Mouse (Mus musculus) ovary, postnatal 36 days (tissue): ENCODE data around the gene Ptar1.
A peak's percentile ranks its signal among the peaks of the same experiment; 100 is the strongest.

Experiments used
- DNase-seq: peaks from one replicate; pipeline ENCODE4 v3.0.0; 2022; ENCODE audit warnings: low spot score, mixed read lengths

Ptar1 gene

DNA sequence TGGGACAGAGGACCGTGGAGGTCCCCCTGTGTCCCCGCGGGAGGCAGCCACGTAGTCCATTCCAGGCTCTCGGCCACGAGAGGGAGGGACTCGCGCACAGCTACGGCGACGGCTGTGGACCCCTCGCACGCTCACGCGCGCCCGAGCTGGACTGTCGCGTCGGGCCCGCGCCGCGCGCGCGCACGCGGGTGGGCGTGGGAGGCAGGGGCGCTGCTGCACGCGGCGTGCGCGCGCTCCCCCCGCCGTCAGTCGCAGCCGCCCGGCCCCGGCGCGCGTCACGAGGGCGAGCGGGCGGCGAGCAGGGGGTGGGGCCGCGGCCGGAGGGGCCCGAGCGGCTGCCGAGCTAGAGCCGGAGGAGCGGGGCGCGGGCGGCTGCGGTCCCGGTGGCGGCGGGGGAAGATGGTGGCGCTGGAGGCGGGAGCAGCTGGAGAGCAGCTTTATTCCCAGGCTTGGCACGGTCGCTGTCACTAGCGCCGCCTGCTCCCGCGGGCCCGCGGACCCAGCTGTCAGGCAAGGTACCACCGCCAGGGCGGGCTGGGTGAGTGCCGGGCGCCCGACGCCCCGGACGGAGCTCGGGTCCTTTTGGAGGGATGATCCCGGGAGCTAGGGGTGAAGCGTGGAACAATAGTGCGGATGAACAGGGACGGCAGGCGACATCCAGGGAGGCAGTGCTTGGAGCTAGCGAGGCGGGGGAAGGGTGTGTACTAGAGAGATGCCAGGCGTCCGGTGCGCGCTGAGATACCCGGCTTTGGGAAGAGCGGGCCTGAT, 71.5 kb downstream of the Ptar1 start, which contains the start of gene Apba1:
Gene Apba1, plus strand, starts transcription at position 334 of the 768 bp plus-strand sequence.
- peak; percentile 66 for DNase-seq

DNA sequence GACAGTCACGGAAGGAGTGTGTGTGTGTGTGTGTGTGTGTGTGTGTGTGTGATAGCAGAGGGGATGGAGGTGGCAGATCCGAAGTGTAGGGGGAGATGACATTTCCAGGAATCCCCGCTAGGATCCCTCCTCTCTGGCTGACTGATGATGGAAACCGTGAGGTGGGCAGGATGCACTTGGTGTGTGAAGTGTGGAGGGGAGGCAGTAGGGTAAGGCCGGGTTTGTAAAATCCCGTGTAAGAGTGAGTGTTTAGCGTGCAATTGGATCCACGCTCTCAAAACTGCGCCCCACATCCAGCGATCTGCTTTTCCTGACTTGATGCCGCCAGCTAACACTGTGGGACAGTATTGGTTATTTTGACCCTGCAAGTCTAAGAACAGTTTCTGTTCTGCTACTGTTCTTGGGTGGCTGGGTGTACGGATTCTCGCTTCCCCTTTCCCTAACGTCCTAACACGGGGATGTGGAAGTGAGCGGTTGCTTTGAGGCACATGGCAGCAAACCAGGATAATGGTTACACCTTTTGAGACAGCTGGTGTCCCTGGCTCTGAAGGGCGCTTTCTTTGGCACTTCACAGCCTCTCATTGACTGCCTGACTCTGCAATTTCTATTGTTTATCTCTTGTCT, 72.2 kb downstream of the Ptar1 start:
- no peak for DNase-seq

DNA sequence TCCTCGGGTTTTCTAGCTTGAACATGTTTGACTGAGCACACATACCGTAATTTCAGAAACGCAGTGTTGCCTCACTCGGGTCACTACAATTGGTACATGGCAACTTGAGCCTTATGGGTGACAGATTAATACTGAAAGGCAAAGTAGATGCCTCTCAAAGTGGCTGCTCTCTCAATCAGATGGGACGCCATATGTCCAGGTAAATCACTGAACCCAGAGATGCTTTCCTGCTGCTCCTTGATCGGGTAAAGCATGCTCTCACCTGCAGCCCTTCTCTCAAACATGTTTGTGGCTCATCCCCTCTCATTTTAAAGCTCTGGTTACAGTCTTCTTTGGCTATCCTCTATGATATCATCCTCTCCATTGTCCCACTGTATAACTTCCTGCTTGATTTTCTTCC, 76.1 kb downstream of the Ptar1 start:
- no peak for DNase-seq

DNA sequence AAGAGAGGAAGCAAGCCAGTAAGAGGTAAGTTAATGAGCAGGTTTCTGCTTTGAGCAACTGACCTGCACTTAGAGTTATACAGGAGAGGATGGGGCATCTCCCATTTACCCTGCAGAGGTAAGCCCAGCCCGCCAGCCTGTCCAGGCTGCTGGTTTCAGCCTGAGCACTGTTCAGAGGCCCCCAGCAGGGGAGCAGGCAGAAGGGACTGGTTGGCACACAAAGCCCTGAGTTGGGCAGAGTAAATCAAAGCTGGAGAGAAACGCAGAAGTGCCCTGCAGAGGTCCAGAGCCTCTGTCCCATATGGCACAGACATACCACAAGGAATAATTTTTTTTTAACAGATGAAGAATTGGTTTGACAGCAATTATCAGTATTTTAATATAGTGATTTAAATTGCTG, 76.8 kb downstream of the Ptar1 start:
- no peak for DNase-seq

- DNase-seq = no peak
Observed at GRCm38 (mm10) chr19:23768864-23769263, 81.6 kb downstream of the Ptar1 start.

DNA sequence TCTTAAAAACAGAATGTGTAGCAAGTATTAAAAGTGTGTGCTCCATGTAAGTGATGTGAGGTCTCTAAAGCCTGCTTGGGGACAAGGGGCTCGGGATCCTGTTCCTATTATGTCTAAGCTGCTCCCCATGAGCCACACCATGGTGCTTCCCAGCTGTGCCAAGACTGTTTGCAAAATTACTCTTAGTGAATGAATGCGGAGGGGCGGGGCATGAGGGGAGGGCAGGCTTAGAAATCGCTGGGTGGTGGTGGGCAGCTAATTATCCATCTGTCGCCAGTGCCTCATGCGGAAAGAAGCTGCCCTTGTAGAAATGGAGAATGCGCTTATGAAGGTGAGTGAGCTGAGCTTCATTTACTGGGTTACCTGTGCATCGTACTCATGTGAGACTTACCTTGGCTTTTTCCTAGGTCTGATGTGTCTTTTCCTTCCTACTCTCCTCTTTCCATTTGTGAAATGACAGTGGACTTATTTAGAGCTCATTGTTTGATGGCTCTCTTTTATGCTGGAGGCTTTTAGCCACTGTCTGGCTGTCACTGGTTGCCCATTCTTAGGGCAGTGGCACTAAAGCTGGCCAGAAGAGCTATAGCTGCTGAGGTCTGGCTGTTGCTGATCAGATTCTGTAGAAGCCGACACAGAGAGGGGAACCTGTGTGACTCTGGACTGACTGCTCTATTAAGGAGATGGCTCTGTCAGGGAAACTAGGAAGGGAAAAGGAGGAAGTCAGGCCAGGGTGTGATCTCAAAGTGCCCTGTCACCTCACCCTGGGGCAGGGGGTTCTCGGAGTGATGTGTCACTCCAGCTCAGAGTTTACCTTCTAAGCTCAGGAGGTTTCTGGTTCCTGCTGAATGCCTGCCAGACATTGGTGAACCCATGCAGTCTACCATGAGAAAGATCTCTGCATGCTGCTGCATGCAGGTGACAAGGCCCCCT, 83.5 kb downstream of the Ptar1 start:
- no peak for DNase-seq

DNA sequence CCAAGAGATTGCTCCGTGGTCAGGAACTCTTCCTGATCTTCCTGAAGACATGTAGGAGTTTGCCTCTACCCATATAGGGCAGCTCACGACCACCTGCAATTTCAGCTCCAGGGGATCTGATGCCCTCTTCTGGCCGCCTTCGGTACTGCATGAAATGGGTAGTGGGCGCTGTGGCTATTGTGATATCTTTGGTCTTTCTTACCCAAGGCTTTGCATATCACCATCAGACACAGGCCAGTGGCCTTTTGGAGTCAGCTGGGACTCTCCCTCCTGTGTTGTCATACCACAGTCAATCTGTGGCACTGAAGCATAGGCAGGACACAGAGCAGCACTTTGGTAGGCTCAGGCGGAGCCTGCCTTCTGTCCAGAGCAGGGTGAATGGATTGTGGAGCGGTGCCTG, 84.7 kb downstream of the Ptar1 start:
- no peak for DNase-seq

GRCm38 (mm10) chr19:23775356-23775755, 88.1 kb downstream of the Ptar1 start:
- DNase-seq = no peak

DNA sequence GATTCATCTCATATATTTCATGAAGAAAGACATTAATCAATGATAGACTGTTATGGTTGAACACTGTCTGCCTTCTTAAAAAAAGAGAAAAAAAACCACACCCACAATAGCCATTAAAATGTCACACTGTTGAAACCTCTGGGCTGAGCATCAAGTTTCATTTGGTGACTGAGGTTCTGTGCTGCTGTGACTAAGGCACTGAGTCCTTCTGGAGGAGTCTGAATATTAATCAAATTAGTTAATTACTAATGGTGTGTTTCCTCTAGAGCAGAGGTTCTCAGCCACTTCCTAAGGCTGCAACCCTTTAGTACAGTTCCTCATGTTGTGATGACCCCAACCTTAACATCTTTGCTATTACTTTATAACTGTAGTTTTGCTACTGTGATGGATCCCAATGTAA, 91.9 kb downstream of the Ptar1 start:
- no peak for DNase-seq

DNA sequence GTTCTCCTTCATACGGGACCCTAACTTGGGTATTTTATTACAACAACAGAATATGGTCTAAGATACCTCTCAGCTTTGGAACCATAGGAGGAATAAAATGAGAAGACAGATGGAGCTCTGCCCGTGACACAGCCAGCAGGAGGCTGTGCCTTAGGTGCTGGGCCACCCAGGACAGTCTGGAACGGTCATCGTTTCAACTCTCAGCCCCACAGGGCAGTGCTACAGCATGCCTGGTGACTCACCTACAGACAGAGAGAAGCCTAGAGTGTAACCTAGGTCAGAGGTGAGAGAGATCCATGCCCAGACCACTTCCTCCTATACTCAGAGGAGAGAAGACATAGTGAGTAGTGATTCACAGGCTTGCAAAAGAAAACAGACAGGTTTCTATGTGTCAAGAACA, 92.9 kb downstream of the Ptar1 start:
- no peak for DNase-seq
